Comparison of ENCODE assay signal across 7 mouse cellular contexts in the genomic region with DNA sequence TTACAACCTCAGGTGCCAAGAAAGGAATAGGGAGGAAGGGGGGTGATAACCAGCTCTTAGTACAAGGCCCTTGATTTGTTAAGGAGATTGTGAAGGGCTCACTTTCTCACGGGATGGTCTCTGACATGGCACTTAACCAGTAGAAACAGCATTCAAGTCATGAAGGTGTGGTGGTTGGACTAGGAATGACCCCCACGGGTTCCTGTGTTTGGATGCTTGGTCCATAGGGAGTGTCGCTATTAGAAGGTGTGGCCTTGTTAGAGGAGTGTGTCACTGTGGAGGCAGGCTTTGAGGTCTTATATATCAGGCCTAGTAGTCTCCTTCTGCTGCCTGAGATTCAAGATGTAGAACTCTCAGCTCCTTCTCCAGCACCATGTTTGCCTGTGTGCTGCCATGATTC. TPM values are rescaled to one million over a fixed set of nuclear protein-coding genes. Genes with fewer than 3 reads are reported as not detected.
DNase-seq lines count a peak whose midpoint lies in the region; ATAC-seq and TF ChIP-seq lines count a peak whose summit lies in the region.
"Not testable (repeated sequence)": the region's sequence is repeated elsewhere in the genome, so short reads cannot be mapped to it uniquely, and the experiment has no call there.
"Had no signal": no experiment of that assay in that cellular context is flagged by ENCODE, and none has a peak within 500 bp of the region (broad histone marks: within the 10 kb centered on the region; RNA-seq: fewer than 3 reads in every experiment).

No protein-coding gene starts in this region.

- H3K36me3 ChIP-seq in stomach, postnatal 0 days (ENCODE audit: control insufficient read depth, insufficient read depth, low read length); testis, adult 2 months (ENCODE audit: control insufficient read depth, insufficient read depth, low read length): not testable (repeated sequence)

- not testable (repeated sequence) for H3K27ac ChIP-seq in stomach, postnatal 0 days (replicated peaks)
- H3K27ac ChIP-seq in testis, adult 2 months (ENCODE audit: control insufficient read depth, insufficient read depth, low read depth, low read length) = peak overlapping the region; percentile 7

- TF ChIP-seq POLR2A in testis, adult 2 months (IDR thresholded peaks at IDR 0.05; ENCODE audit: control insufficient read depth, low read depth, low read length) = not testable (repeated sequence)

- not testable (repeated sequence) for H3K4me2 ChIP-seq in stomach, postnatal 0 days (replicated peaks; ENCODE audit: low read depth)

- not testable (repeated sequence) for H3K4me1 ChIP-seq in stomach, postnatal 0 days (replicated peaks; ENCODE audit: control insufficient read depth, insufficient read depth); testis, adult 2 months (ENCODE audit: control insufficient read depth, insufficient read depth, low read length)

- TF ChIP-seq EP300 in stomach, postnatal 0 days (optimal IDR thresholded peaks at IDR 0.05) = not testable (repeated sequence)

- 72% methylated on average over 3 of the region's 3 CpGs for WGBS in stomach, postnatal 0 days

- H3K9ac ChIP-seq in stomach, postnatal 0 days (ENCODE audit: low read length) = not testable (repeated sequence)

- not testable (repeated sequence) for H3K27me3 ChIP-seq in stomach, postnatal 0 days (ENCODE audit: control insufficient read depth, insufficient read depth, low read length); testis, adult 2 months (ENCODE audit: control insufficient read depth, insufficient read depth, low read length)

- ATAC-seq in stomach, postnatal 0 days (ENCODE audit: low FRiP score, low TSS enrichment) = peak; percentile 63; the same call in 1 of the 2 replicates

- H3K4me3 ChIP-seq in stomach, postnatal 0 days (ENCODE audit: low read depth, low read length); testis, adult 2 months (ENCODE audit: control insufficient read depth, low read depth, low read length): not testable (repeated sequence)

- DNase-seq in heart, adult 11 months = peak; percentile 80
- DNase-seq in stomach, postnatal 0 days (ENCODE audit: low spot score) = not testable (repeated sequence)
- DNase-seq in testis, postnatal 14 days (ENCODE audit: low spot score) = peak; percentile 29

- not testable (repeated sequence) for TF ChIP-seq CTCF in stomach, postnatal 0 days (IDR thresholded peaks at IDR 0.05; ENCODE audit: low read depth); testis, adult 2 months (IDR thresholded peaks at IDR 0.05; ENCODE audit: control insufficient read depth, insufficient read depth, insufficient replicate concordance, low read depth, low read length)

- H3K9me3 ChIP-seq in stomach, postnatal 0 days (ENCODE audit: control insufficient read depth, low read length) = not testable (repeated sequence)

RNA-seq across cellular contexts. Expression of gene Alg1, which starts 5.3 kb away (rescaled TPM):
- polyA plus RNA-seq in stomach, postnatal 0 days (2015; fragmentation: Nextera tagmentation; extraction: Ambion mirVana) = 23.0 and 23.4 TPM in 2 replicates
- 21.3 and 26.0 TPM in 2 replicates for polyA plus RNA-seq in testis, adult 2 months (2012; rRNA removed)

RNA-seq across cellular contexts. Expression of gene AU021092, which starts 6.0 kb away (rescaled TPM):
- polyA plus RNA-seq in stomach, postnatal 0 days (2015; fragmentation: Nextera tagmentation; extraction: Ambion mirVana) = 11.8 and 13.1 TPM in 2 replicates
- 15.1 and 21.7 TPM in 2 replicates for polyA plus RNA-seq in testis, adult 2 months (2012; rRNA removed)
- polyA plus RNA-seq: activated CD4-positive, CD25-positive, alpha-beta regulatory T cell, adult 4 months; CD4-positive, CD25-positive, alpha-beta regulatory T cell, adult 4 months; G1E had no signal

RNA-seq across cellular contexts. Expression of gene Nagpa, which starts 24.3 kb away (rescaled TPM):
- polyA plus RNA-seq in stomach, postnatal 0 days (2015; fragmentation: Nextera tagmentation; extraction: Ambion mirVana) = 11.2 and 13.0 TPM in 2 replicates
- polyA plus RNA-seq in testis, adult 2 months (2012; rRNA removed) = 11.4 and 13.1 TPM in 2 replicates

RNA-seq across cellular contexts. Expression of gene Eef2kmt, which starts 27.7 kb away (rescaled TPM):
- polyA plus RNA-seq in stomach, postnatal 0 days (2015; fragmentation: Nextera tagmentation; extraction: Ambion mirVana) = 28.5 and 29.1 TPM in 2 replicates
- 51.9 and 53.9 TPM in 2 replicates for polyA plus RNA-seq in testis, adult 2 months (2012; rRNA removed)
